Mouse (Mus musculus) thymus, postnatal 0 days (tissue): ENCODE measurements around the gene Fndc10. TPM values are rescaled to one million over a fixed set of nuclear protein-coding genes. Genes with fewer than 3 reads are reported as not detected.
A peak's percentile ranks its signal among the peaks of the same experiment; 100 is the strongest.
"Not testable (repeated sequence)": the region's sequence is repeated elsewhere in the genome, so short reads cannot be mapped to it uniquely, and the experiment has no call there.

Experiments used
- DNase-seq: peaks from one replicate; pipeline ENCODE4 v3.0.0-alpha.2; 2015; ENCODE audit warnings: low spot score
- polyA plus RNA-seq: library from polyadenylated mRNA; unstranded; fragments of >200 nt; fragmentation: Nextera tagmentation; extraction: Ambion mirVana; gene quantifications from 2 replicates; pipeline ENCODE4 v1.2.1, GENCODE M21; 2015

Gene Fndc10
- polyA plus RNA-seq, 1 experiment from 2014 or later: 5.2 TPM

DNA sequence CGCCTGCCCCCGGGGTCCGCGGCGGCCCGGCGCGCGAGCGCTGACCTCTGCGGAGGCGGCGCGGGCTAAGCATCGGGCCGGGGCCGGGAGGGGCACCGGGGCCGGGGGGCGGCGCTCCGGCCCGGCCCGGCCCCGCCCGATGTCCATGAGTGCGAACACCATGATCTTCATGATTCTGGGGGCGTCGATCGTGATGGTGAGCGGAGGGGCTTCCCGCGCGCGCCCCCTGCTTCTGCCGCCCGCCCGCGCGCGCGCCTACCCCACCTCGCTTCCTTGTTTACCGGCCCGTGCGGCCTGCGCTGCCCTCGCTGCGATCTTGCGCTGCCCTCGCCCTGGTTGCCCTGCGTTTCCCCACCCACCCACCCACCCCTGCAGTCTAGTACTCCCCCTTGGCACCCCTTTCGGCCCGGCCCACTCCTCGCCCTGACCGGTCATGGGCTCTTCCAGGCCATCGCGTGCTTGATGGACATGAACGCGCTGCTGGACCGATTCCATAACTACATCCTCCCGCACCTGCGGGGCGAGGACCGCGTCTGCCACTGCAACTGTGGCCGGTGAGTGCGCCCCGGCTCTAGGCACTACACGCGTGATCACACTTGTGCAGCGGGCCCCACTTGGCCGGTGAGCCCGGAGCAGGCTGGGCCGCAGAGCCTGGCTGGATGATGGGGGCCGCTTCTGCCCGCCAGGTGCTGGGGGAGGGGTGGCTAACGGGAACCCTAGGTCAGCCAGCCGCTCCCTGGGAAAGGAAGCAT is 41.0 kb downstream of the Fndc10 start:
- DNase-seq: peak; percentile 54

DNA sequence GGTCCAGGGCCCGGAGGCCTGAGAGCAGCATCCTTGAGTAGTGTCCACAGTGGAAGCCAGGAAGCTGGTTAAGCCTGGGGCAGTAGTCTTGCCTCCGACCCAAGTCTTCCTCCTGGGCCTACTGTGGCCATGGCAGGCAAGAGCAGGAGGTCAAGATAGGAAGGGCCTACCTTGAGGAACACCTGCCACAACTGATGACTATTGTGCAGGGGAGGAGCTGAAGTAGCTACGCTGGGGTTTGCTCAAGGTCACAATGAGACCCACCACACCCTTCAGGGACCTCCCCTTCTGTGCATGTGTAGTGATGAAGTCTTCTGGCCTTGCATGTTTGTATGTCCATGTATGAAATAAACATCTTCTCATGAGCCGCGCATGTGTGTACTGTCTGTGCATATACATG is 41.6 kb downstream of the Fndc10 start:
- DNase-seq: no peak

DNA sequence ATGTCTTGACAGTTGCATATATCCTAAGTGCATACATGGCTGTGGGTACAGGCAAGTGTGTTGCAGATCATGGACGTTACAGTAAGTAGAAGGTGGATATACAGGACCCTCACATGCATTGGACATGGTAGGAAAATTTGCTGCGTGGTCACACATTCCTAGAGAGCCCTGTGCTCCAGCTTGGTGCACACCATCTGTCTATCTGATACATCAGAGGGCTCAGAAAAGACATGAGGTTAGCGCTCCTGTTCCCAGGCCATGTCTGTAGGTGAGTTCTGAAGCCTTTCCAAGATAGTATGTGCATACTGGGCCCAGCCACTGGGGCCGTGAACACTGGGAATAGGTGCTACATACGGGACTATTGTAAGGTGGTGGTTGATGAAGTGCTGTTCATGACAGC is 42.3 kb downstream of the Fndc10 start:
- no peak for DNase-seq

DNA sequence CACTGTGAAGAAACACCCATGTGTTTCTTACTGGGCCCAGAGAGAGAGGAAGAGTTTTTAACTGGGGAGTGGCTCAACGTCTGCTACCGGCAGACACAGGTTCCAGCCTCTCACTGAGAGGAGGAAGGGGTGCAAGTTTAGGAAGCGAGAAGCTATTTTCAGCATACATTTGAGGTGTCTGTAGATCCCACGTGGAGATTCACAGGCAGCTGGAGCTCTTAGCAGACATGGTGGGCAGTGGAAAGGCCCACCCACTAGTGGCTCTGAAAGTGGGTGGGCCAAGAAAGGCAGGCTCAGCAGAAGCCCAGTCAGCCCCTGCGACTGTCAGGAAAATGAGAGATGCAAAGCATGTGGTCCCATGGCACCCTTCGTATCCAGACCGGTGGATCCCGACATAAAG is 44.1 kb downstream of the Fndc10 start:
- DNase-seq: no peak

DNA sequence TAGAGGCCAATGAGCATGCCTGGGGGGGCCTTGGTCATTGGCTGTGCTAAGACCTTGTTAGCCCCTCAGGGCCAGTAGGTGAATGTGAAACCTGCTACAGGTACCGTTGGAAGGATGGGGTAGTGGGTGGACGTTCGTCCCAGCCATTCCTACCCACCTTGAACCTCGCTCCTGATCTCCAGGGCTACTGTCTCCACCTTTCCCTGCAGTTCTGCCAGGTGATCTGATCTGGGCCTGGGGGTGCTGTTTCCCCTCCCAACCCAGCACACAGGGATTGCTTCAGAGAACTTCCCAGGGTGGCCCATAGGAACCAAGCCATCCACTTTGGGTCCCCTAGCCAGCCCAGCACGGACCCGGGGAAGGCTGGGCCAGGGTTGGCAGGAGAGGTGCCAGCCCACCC is 45.0 kb downstream of the Fndc10 start:
- no peak for DNase-seq

DNA sequence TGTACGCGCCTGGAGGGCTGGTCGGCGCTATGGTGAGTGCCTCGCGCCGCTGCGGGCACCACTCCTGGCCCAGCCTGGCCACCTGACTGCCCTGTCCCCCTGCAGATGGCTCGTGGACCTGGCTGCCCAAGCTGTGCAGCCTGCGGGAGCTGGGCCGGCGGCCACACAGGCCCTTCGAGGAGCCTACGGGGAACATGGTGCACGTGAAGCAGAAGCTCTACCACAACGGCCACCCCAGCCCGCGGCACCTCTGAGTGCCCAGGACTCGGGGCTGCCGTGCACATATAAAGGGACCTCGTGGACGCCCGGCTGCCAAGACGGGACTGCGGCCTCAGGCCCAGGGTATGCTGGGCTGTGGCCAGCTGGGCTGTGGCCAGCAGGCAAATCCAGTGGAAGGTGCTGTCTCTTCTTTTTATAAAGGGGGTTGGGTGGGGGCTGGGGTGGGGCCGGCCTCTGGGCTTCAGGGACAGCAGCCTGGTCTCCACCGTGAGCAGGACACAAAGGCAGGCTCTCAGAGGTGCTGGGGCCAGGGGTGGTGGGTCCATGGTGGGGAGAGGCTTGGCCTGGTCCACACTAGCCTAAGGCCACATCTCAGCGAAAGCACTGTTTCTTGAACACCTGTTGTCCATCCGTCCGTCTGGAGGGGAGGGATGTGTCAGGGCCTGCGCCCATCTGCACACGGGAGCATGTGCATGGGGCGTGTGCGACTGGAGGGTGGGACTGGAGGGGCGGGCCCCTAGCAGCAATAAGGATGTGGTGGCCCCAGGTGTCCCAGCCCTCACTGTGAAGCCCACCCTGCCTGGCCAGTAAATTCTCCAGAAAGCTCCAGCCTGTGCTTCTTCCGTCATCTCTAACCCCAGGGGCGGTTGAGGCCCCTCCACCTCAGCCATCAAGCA is 45.8 kb downstream of the Fndc10 start:
- no peak for DNase-seq

DNA sequence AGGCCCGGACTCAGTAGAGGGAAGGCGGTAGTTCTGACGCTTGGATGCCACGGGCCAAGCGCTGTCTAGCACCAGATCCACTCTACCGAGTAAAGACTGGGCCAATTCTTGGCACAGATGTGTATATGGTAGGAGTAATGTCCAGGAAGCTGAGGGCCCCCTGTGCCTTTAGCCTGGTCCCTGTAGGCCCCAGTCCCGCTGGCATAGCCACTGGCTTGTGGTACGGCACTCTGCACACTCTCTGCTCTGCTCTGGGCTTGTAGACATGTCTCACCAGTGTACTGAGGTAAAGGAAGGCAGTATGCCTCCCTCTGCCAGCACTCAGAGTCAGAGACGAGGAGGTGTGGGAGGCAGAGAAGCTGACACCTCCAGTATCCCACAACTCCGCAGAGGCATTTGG is 46.5 kb downstream of the Fndc10 start:
- DNase-seq: not testable (repeated sequence)

DNA sequence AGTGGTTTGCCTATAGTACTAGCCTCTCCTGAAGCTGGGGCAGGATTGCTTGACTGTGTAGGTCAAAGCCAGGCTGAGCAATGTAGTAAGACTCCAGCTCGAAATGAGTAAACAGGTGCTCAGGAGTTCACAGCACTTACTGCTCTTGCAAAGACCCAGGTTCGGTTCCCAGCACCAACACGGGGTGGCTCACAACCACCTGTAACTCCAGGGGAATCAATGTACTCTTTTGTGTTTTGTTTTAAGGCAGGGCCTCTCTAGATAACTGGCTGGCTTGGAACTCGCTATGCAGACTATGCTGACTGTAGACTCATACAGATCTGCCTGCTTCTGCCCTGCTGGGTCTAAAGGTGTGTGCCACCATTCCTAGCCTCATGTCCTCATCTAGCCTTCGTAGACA is 48.5 kb downstream of the Fndc10 start:
- no peak for DNase-seq

DNA sequence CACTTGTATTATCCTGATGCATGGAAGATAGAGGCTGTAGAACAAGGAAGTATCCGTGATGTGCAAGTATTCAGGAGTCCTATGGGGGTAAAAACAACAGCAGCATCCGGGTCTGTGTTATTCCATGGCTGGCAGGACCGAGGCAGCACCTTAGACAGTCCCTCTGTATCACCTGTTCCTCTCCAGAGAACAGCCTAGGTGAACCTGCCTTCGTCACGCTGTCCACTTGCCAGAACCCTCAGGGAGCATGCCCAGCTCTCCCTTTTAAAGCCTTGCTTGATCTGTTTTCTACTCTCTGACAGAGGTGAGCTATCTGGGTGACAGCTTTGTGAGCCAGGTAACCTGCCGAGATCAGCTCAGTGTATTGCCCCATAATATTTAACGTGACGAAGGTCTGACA is 50.3 kb downstream of the Fndc10 start:
- no peak for DNase-seq

DNA sequence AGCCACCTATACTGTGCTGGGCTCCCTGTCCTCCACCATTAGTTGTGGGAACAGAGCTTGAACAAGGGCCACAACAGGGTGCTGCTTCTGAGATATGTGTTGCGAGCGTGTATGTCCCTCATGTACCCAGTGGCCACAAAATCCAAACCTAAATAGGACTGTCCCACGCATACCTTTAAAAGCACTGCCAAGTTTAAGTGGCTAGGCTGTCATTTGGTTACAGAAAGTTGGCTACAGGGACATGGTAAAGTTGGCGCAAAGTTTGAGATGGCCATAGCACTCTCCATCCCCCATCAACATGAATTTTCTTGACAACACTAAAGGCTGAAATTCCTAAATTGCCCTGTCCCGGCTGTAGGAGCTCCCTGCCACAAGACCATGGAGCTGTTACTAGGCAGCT is 51.0 kb downstream of the Fndc10 start:
- no peak for DNase-seq

Other genes starting within 250 kb of the Fndc10 start
- gene Tmem52, start 225.2 kb upstream of the Fndc10 start, polyA plus RNA-seq: 0.79 TPM in 1 of 2 replicates, not detected in the other
- gene Gnb1, start 203.0 kb upstream of the Fndc10 start, polyA plus RNA-seq: 288 and 312 TPM in 2 replicates
- gene Nadk, start 132.0 kb upstream of the Fndc10 start, polyA plus RNA-seq: 85.1 and 92.5 TPM in 2 replicates
- gene Slc35e2, start 92.9 kb upstream of the Fndc10 start, polyA plus RNA-seq: 6.3 and 7.5 TPM in 2 replicates
- gene Cdk11b, start 69.5 kb upstream of the Fndc10 start, polyA plus RNA-seq: 65.7 and 76.3 TPM in 2 replicates
- not detected in 2 replicates for gene Gm10563, start 48.9 kb upstream of the Fndc10 start, polyA plus RNA-seq
- 7.5 and 8.3 TPM in 2 replicates for gene Mmp23, start 41.0 kb upstream of the Fndc10 start, polyA plus RNA-seq
- gene Mib2, start 25.1 kb upstream of the Fndc10 start, polyA plus RNA-seq: 14.2 and 14.4 TPM in 2 replicates
- 194 and 202 TPM in 2 replicates for gene Ssu72, start 10.5 kb downstream of the Fndc10 start, polyA plus RNA-seq
- gene Tmem240, start 40.5 kb downstream of the Fndc10 start, polyA plus RNA-seq: 1.1 and 1.4 TPM in 2 replicates
- 61.6 and 63.9 TPM in 2 replicates for gene Atad3a, start 66.8 kb downstream of the Fndc10 start, polyA plus RNA-seq
- 8.6 and 9.0 TPM in 2 replicates for gene Vwa1, start 80.4 kb downstream of the Fndc10 start, polyA plus RNA-seq
- 0.05 and 0.21 TPM in 2 replicates for gene Tmem88b, start 91.5 kb downstream of the Fndc10 start, polyA plus RNA-seq
- gene Ankrd65, start 96.1 kb downstream of the Fndc10 start, polyA plus RNA-seq: 0.23 and 0.42 TPM in 2 replicates
- gene Mrpl20, start 108.5 kb downstream of the Fndc10 start, polyA plus RNA-seq: 283 and 286 TPM in 2 replicates
- gene Ccnl2, start 118.1 kb downstream of the Fndc10 start, polyA plus RNA-seq: 139 and 162 TPM in 2 replicates
- 187 and 198 TPM in 2 replicates for gene Aurkaip1, start 136.9 kb downstream of the Fndc10 start, polyA plus RNA-seq
- 15.1 and 18.1 TPM in 2 replicates for gene Mxra8, start 145.3 kb downstream of the Fndc10 start, polyA plus RNA-seq
- gene Dvl1, start 153.1 kb downstream of the Fndc10 start, polyA plus RNA-seq: 5.7 and 7.6 TPM in 2 replicates
- gene Tas1r3, start 169.0 kb downstream of the Fndc10 start, polyA plus RNA-seq: 0.16 and 0.28 TPM in 2 replicates
- 9.4 and 11.4 TPM in 2 replicates for gene Cptp, start 175.1 kb downstream of the Fndc10 start, polyA plus RNA-seq
- gene Ints11, start 175.2 kb downstream of the Fndc10 start, polyA plus RNA-seq: 84.9 and 92.2 TPM in 2 replicates
- 39.9 and 42.5 TPM in 2 replicates for gene Pusl1, start 197.4 kb downstream of the Fndc10 start, polyA plus RNA-seq
- 9.7 and 11.6 TPM in 2 replicates for gene Acap3, start 197.5 kb downstream of the Fndc10 start, polyA plus RNA-seq
- 117 and 128 TPM in 2 replicates for gene Ube2j2, start 249.5 kb downstream of the Fndc10 start, polyA plus RNA-seq